Mouse (Mus musculus) cerebellum, adult 2 months (tissue): ENCODE results near the gene Saysd1. TPM values are rescaled to one million over a fixed set of nuclear protein-coding genes. Genes with fewer than 3 reads are reported as not detected.
"Not testable (repeated sequence)": the region's sequence is repeated elsewhere in the genome, so short reads cannot be mapped to it uniquely, and the experiment has no call there.

Source experiments
- DNase-seq, 2 experiments: peaks; one replicate each; pipeline ENCODE4 v3.0.0; 2021
- H3K27ac ChIP-seq: fragments of 200-500 bp; 2 replicates; pipeline ENCODE4 v1.5.1; 2012; ENCODE audit warnings: low read length, control low read depth, inconsistent platforms; ENCODE audit not compliant: insufficient read depth
- H3K27me3 ChIP-seq: fragments of 200-500 bp; 2 replicates; pipeline ENCODE4 v1.6.1; 2012; ENCODE audit warnings: inconsistent platforms, mild to moderate bottlenecking, low read length, moderate library complexity; ENCODE audit not compliant: control insufficient read depth, insufficient read depth
- H3K4me1 ChIP-seq: fragments of 200-500 bp; 2 replicates; pipeline ENCODE4 v1.6.1; 2011; ENCODE audit warnings: low read length; ENCODE audit not compliant: control insufficient read depth, insufficient read depth
- H3K4me3 ChIP-seq: fragments of 200-500 bp; replicated peaks from 2 replicates; pipeline ENCODE3; 2011; ENCODE audit warnings: mild to moderate bottlenecking, low read depth, low read length, control low read depth; ENCODE audit not compliant: insufficient read depth
- CTCF ChIP-seq: fragments of 200-500 bp; IDR thresholded peaks from 2 replicates; pipeline ENCODE4 v1.5.1; 2011; ENCODE audit warnings: low read depth, mild to moderate bottlenecking, control low read depth, low read length, moderate library complexity, borderline replicate concordance; ENCODE audit not compliant: insufficient read depth
- POLR2A ChIP-seq: fragments of 200-500 bp; IDR thresholded peaks from 2 replicates; pipeline ENCODE4 v1.6.1; 2011; ENCODE audit warnings: low read length, control low read depth, borderline replicate concordance; ENCODE audit not compliant: insufficient read depth
- WGBS: fragments of 180-500 bp; shearing (Covaris S2); methylation state at CpG from one replicate; pipeline ENCODE4 v1.1.7; 2018; 5-methylcytosine and 5-hydroxymethylcytosine counted together
- polyA plus RNA-seq: library from polyadenylated mRNA; depleted of rRNA; stranded (reverse); fragments of >200 nt; gene quantifications from 2 replicates; pipeline ENCODE4 v1.2.3, GENCODE M21; 2012; rRNA removed

Gene Saysd1
- polyA plus RNA-seq, 1 experiment: 7.5 TPM

DNA sequence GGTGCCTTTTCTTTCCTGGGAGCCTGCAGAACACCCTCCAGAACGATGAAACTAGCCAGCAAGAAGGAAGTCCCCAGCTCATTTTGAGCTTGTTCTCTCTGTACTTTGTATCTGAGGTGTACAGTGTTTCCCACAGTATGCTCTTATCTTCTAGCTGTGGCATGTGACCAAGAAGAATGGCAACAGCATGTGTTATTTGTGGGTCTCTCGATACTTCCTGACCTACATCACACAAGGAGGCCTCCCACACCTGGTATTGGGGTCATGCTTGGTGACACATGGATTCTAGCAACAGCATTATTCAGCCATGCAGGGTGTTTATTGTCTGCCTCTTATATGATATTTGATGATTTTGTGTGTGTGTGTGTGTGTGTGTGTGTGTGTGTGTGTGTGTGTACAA, 96.5 kb downstream of the Saysd1 start:
- H3K4me1 ChIP-seq: no peaks in the 10 kb centered on the region; the same call in 1 of the 2 replicates
- no peak overlapping the region for H3K4me3 ChIP-seq
- DNase-seq: no peak
- no peaks in the 10 kb centered on the region; the same call in 1 of the 2 replicates for H3K27me3 ChIP-seq
- no peak for TF ChIP-seq CTCF
- TF ChIP-seq POLR2A: no peak
- 58% methylated on average over 2 of the region's 2 CpGs for WGBS
- no peak overlapping the region for H3K27ac ChIP-seq

DNA sequence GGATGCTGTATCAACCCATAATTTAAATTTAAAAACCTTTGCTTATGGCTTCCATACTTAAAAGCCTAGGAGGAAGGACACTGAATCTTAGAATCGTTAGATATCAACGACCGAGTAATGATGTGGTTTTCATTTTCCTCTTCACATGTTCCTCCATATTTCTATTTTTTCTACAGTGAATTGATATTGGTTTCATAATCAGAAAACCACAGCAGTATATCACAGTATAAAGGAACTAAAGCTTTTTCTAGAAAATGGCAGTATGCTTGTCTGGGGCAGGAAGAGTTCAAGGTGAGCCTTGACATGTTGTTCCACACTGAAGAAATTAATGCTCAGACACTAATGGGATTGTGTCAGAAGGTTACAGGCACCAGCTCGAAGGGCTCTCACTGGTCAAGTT, 97.4 kb downstream of the Saysd1 start:
- H3K27ac ChIP-seq: no peak overlapping the region
- no peak for DNase-seq
- TF ChIP-seq CTCF (no peak), POLR2A (no peak)

DNA sequence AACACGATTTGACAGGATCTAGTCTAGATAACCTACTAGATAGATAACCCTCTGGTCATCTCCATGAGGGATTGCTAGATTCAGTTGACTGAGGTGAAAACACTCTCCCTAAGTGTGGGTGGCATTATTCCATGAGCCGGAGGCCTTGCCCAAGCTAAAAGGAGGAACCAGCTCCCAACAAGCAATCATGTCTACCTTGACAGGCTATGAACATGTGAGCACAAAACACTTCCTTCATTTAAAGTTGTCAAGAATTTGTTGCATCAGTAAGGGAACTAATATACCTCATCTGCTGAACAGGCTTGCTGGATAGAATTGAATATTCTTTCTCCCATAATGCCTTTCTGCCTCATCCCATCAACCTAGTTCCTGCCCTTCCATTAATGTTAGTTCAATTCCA, 98.5 kb downstream of the Saysd1 start:
- no peaks in the 10 kb centered on the region; the same call in 1 of the 2 replicates for H3K4me1 ChIP-seq
- H3K27me3 ChIP-seq: no peaks in the 10 kb centered on the region
- H3K27ac ChIP-seq: no peak overlapping the region
- TF ChIP-seq CTCF: no peak
- no peak overlapping the region for H3K4me3 ChIP-seq
- DNase-seq: no peak
- 89% methylated on average over 2 of the region's 2 CpGs for WGBS

More for the DNA sequence above, 97.4 kb downstream of the Saysd1 start:
- WGBS: 94% methylated on average over 4 of the region's 4 CpGs
- Histone ChIP-seq H3K4me3 (no peak overlapping the region), H3K27me3 (no peaks in the 10 kb centered on the region; the same call in 1 of the 2 replicates), H3K4me1 (no peaks in the 10 kb centered on the region; the same call in 1 of the 2 replicates)

DNA sequence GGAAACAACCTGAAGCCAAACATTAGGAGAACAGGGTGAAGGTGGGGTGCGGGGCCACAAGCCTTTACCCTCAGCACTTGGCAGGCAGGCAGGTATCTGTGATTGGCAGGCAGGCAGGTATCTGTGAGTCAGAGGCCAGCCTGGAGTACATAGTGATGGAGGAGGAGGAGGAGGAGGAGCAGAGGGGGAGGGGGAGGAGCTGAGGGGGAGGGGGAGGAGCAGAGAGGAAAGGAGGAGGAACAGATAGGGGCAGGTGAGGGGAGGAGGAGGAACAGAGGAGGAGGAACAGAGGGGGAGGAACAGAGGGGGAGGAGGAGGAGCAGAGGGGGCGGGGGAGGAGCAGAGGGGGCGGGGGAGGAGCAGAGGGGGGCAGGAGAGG, 105.6 kb downstream of the Saysd1 start:
- Histone ChIP-seq H3K4me1 (no peaks in the 10 kb centered on the region; the same call in 1 of the 2 replicates), H3K4me3 (no peak overlapping the region), H3K27me3 (no peaks in the 10 kb centered on the region), H3K27ac (no peak overlapping the region)
- 51% methylated on average over 2 of the region's 3 CpGs for WGBS
- TF ChIP-seq CTCF (no peak), POLR2A (no peak)
- DNase-seq: no peak

DNA sequence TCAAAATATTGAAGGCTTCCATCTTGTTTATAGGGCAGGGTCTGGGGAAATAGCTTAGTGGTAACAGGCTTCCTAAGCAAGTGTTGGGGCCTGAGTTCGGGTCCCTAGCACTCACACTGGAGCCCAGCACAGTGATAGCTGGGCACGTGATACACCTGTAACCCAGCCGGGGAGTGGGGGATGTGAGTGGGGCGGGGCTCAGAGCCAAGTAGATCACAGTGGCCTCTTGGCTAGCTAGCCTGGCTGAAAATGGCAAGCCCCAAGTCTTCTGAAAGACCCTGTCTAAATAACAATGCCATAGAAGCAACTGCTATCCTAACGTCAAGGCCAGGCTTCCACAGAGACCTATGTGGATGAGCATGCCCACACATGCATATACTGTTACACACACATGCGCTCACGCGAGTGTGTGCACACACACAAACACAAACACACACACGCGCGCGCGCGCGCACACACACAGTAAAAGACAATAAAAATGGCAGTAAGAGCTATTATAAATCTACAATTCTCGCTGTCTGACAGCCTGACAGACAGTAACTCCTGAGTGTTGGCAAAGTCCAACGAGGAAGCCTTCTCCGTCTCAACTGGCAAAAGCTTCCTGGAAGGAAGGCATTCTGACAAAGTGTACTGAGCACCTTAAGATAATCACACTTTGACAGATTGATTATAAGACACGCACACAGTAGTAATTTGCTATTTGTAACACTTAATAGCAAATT, 106.2 kb downstream of the Saysd1 start:
- TF ChIP-seq POLR2A: no peak
- TF ChIP-seq CTCF: no peak
- Histone ChIP-seq H3K27ac (no peak overlapping the region), H3K4me3 (no peak overlapping the region), H3K27me3 (no peaks in the 10 kb centered on the region), H3K4me1 (no peaks in the 10 kb centered on the region)
- no peak for DNase-seq
- 77% methylated on average over 19 of the region's 19 CpGs for WGBS

DNA sequence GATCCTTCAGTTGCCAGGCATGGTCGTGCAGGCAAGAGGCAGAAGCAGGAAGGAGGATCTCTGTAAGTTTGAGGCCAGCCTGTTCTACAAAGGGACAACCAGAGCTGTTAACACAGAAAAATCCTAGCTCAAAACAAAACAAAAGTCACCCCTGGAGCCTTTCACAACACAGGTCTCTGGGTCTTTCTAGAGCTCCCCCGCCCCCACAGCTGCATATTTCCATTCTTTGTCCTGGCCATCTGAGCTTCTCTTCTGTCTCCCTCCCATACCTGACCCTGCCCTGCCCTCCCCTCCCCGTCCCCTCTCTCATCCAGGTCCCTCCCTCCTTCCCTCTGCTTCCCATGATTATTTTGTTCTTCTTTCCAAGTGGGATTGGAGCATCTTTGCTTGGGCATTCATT, 108.7 kb downstream of the Saysd1 start:
- no peak for DNase-seq
- Histone ChIP-seq H3K27me3 (no peaks in the 10 kb centered on the region), H3K4me1 (no peaks in the 10 kb centered on the region), H3K4me3 (no peak overlapping the region), H3K27ac (no peak overlapping the region)
- no peak for TF ChIP-seq CTCF
- no peak for TF ChIP-seq POLR2A
- 42% methylated on average over 3 of the region's 3 CpGs for WGBS

DNA sequence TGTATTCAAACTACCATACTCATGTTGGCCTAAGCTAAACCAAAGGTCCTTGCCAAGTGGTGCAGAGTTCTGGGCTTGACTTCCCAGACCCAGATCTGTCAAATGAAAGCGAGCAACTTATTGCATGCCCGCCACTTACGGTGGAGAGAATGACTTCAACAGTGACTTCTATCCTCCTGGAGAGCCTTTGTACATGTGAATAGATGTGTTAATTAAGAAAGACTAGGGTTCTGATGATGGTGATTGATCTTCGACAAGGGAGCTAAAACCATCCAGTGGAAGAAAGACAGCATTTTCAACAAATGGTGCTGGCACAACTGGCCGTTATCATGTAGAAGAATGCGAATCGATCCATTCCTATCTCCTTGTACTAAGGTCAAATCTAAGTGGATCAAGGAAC, 110.9 kb downstream of the Saysd1 start:
- not testable (repeated sequence) for H3K27me3 ChIP-seq, H3K4me3 ChIP-seq, DNase-seq, H3K4me1 ChIP-seq, H3K27ac ChIP-seq
- WGBS: 89% methylated on average over 7 of the region's 7 CpGs

Other genes with a start within 250 kb of the Saysd1 start
- 62.7 and 64.5 TPM in 2 replicates for gene Gng2, start 160.9 kb downstream of the Saysd1 start, polyA plus RNA-seq
- gene Kcnk5, start 43.3 kb upstream of the Saysd1 start, polyA plus RNA-seq: 0.85 and 1.1 TPM in 2 replicates
- gene Kcnk16, start 130.7 kb upstream of the Saysd1 start, polyA plus RNA-seq: not detected in 2 replicates
- 27.1 and 27.6 TPM in 2 replicates for gene Nudt13, start 156.2 kb upstream of the Saysd1 start, polyA plus RNA-seq
- gene Ecd, start 209.6 kb upstream of the Saysd1 start, polyA plus RNA-seq: 32.1 and 33.9 TPM in 2 replicates
- 53.0 and 59.0 TPM in 2 replicates for gene Fam149b, start 209.6 kb upstream of the Saysd1 start, polyA plus RNA-seq